Mouse (Mus musculus) liver, adult 2 months (tissue): ENCODE results near the gene St3gal5. TPM values are rescaled to one million over a fixed set of nuclear protein-coding genes. Genes with fewer than 3 reads are reported as not detected.
A peak's percentile ranks its signal among the peaks of the same experiment; 100 is the strongest.

Experiments
- DNase-seq: peaks from one replicate; pipeline ENCODE4 v3.0.0-alpha.2; 2011; ENCODE audit warnings: low read depth, low spot score; ENCODE audit errors: extremely low read depth
- H3K27ac ChIP-seq: fragments of 200-500 bp; replicated peaks from 2 replicates; pipeline ENCODE4 v1.5.1; 2012; ENCODE audit warnings: low read depth, mild to moderate bottlenecking, control low read depth, inconsistent platforms, low read length; ENCODE audit not compliant: insufficient read depth
- H3K27me3 ChIP-seq: fragments of 200-500 bp; 2 replicates; pipeline ENCODE4 v1.6.1; 2012; ENCODE audit warnings: mild to moderate bottlenecking, moderate library complexity, low read length, inconsistent platforms; ENCODE audit not compliant: control insufficient read depth, insufficient read depth
- H3K36me3 ChIP-seq: fragments of 200-500 bp; 2 replicates; pipeline ENCODE4 v1.6.1; 2012; ENCODE audit warnings: low read length, inconsistent platforms; ENCODE audit not compliant: control insufficient read depth, insufficient read depth
- H3K4me1 ChIP-seq: fragments of 200-500 bp; 2 replicates; pipeline ENCODE4 v1.6.1; 2011; ENCODE audit warnings: low read length; ENCODE audit not compliant: control insufficient read depth, insufficient read depth
- H3K4me3 ChIP-seq: fragments of 200-500 bp; 2 replicates; pipeline ENCODE4 v1.5.1; 2011; ENCODE audit warnings: low read depth, mild to moderate bottlenecking, control low read depth, low read length, moderate library complexity; ENCODE audit not compliant: insufficient read depth
- H3K79me2 ChIP-seq: fragments of 200-500 bp; 2 replicates; pipeline ENCODE4 v1.6.1; 2012; ENCODE audit warnings: inconsistent platforms, mild to moderate bottlenecking, low read length, moderate library complexity; ENCODE audit not compliant: control insufficient read depth, insufficient read depth
- H3K9ac ChIP-seq: fragments of 200-500 bp; 2 replicates; pipeline ENCODE4 v1.6.1; 2012; ENCODE audit warnings: low read depth, mild to moderate bottlenecking, control low read depth, inconsistent platforms, low read length
- CTCF ChIP-seq: fragments of 200-500 bp; IDR thresholded peaks from 2 replicates; pipeline ENCODE4 v1.5.1; 2011; ENCODE audit warnings: low read depth, low read length, control low read depth
- POLR2A ChIP-seq: fragments of 200-500 bp; IDR thresholded peaks from 2 replicates; pipeline ENCODE4 v1.6.1; 2011; ENCODE audit warnings: low read length, control low read depth; ENCODE audit not compliant: insufficient read depth; ENCODE audit errors: extremely low read depth
- WGBS: fragments of 180-500 bp; shearing (Covaris S2); methylation state at CpG from one replicate; pipeline ENCODE4 v1.1.7; 2018; 5-methylcytosine and 5-hydroxymethylcytosine counted together
- polyA plus RNA-seq: library from polyadenylated mRNA; depleted of rRNA; stranded (reverse); fragments of >200 nt; gene quantifications from 2 replicates; pipeline ENCODE4 v1.2.3, GENCODE M21; 2012
- total RNA-seq: library from RNA; depleted of rRNA; stranded (reverse); fragments of >200 nt; gene quantifications from 2 replicates; pipeline ENCODE4 v1.2.3, GENCODE M21; 2014

The St3gal5 gene
- total and polyA plus RNA-seq, 2 experiments: 61.4 to 162 TPM

- H3K36me3 ChIP-seq: no peaks in the 10 kb centered on the region
- peak overlapping the region; percentile 62 for H3K9ac ChIP-seq
- H3K79me2 ChIP-seq: peaks cover 53% of the 10 kb centered on the region
- peak; percentile 58 for DNase-seq
- peak overlapping the region; percentile 88 for H3K4me3 ChIP-seq
- H3K27me3 ChIP-seq: no peaks in the 10 kb centered on the region
- peak overlapping the region; percentile 7 for H3K27ac ChIP-seq
- peaks cover 19% of the 10 kb centered on the region for H3K4me1 ChIP-seq
- TF ChIP-seq CTCF: no peak
- 7% methylated on average over 2 of the region's 2 CpGs for WGBS
These were observed 1.3 kb downstream of the St3gal5 start for GRCm38 (mm10) chr6:72098691-72099090.

- WGBS: 26% methylated on average over 3 of the region's 3 CpGs
These were observed 1.9 kb downstream of the St3gal5 start for GRCm38 (mm10) chr6:72099281-72099680.

GRCm38 (mm10) chr6:72100171-72100570 is 2.8 kb downstream of the St3gal5 start:
- Histone ChIP-seq H3K27ac (no peak overlapping the region; the same call in 1 of the 2 replicates), H3K27me3 (no peaks in the 10 kb centered on the region), H3K4me1 (peaks cover 25% of the 10 kb centered on the region), H3K9ac (peak overlapping the region; percentile 37; the same call in 1 of the 2 replicates), H3K79me2 (peaks cover 60% of the 10 kb centered on the region), H3K4me3 (no peak overlapping the region; the same call in 1 of the 2 replicates), H3K36me3 (no peaks in the 10 kb centered on the region)
- no peak for TF ChIP-seq POLR2A
- TF ChIP-seq CTCF: no peak
- DNase-seq: no peak
- 80% methylated on average over 5 of the region's 5 CpGs for WGBS

More at GRCm38 (mm10) chr6:72099281-72099680, 1.9 kb downstream of the St3gal5 start:
- peak overlapping the region; percentile 62 for H3K9ac ChIP-seq
- no peaks in the 10 kb centered on the region for H3K27me3 ChIP-seq
- H3K27ac ChIP-seq: peak overlapping the region; percentile 7
- no peaks in the 10 kb centered on the region for H3K36me3 ChIP-seq
- peaks cover 55% of the 10 kb centered on the region for H3K79me2 ChIP-seq
- no peak for TF ChIP-seq CTCF
- TF ChIP-seq POLR2A: no peak
- DNase-seq: no peak
- peak overlapping the region; percentile 88 for H3K4me3 ChIP-seq
- H3K4me1 ChIP-seq: peaks cover 22% of the 10 kb centered on the region

GRCm38 (mm10) chr6:72100939-72101338 is 3.5 kb downstream of the St3gal5 start:
- Histone ChIP-seq H3K27ac (peak overlapping the region; percentile 20; the same call in 1 of the 2 replicates), H3K27me3 (no peaks in the 10 kb centered on the region), H3K79me2 (peaks cover 67% of the 10 kb centered on the region), H3K4me1 (peaks cover 25% of the 10 kb centered on the region), H3K36me3 (no peaks in the 10 kb centered on the region), H3K9ac (peak overlapping the region; percentile 37), H3K4me3 (no peak overlapping the region)
- TF ChIP-seq POLR2A: no peak
- no peak for TF ChIP-seq CTCF
- DNase-seq: no peak
- 49% methylated on average over 8 of the region's 8 CpGs for WGBS

- peaks cover 71% of the 10 kb centered on the region for H3K79me2 ChIP-seq
- DNase-seq: no peak
- H3K27me3 ChIP-seq: no peaks in the 10 kb centered on the region
- TF ChIP-seq CTCF: no peak
- TF ChIP-seq POLR2A: no peak
- no peaks in the 10 kb centered on the region for H3K36me3 ChIP-seq
- H3K27ac ChIP-seq: no peak overlapping the region
- no peak overlapping the region; the same call in 1 of the 2 replicates for H3K9ac ChIP-seq
- H3K4me1 ChIP-seq: peaks cover 25% of the 10 kb centered on the region
- 51% methylated on average over 4 of the region's 4 CpGs for WGBS
- no peak overlapping the region for H3K4me3 ChIP-seq
These were observed 4.0 kb downstream of the St3gal5 start for GRCm38 (mm10) chr6:72101386-72101785.

GRCm38 (mm10) chr6:72102066-72102465 is 4.7 kb downstream of the St3gal5 start:
- Histone ChIP-seq H3K9ac (no peak overlapping the region), H3K4me3 (no peak overlapping the region), H3K79me2 (peaks cover 74% of the 10 kb centered on the region), H3K4me1 (peaks cover 27% of the 10 kb centered on the region), H3K36me3 (no peaks in the 10 kb centered on the region), H3K27ac (peak overlapping the region; percentile 12; the same call in 1 of the 2 replicates), H3K27me3 (no peaks in the 10 kb centered on the region)
- TF ChIP-seq CTCF: no peak
- TF ChIP-seq POLR2A: no peak
- no peak for DNase-seq
- 51% methylated on average over 5 of the region's 5 CpGs for WGBS
